Mouse (Mus musculus) lung, postnatal 0 days (tissue): ENCODE measurements around the gene Kdm6b. TPM values are rescaled to one million over a fixed set of nuclear protein-coding genes. Genes with fewer than 3 reads are reported as not detected.
"Not testable (repeated sequence)": the region's sequence is repeated elsewhere in the genome, so short reads cannot be mapped to it uniquely, and the experiment has no call there.

Experiments
- ATAC-seq: fragments of 200-750 bp; cut with Nextera tagmentation; 2 replicates; pipeline ENCODE4 v1.8.0; 2017; ENCODE audit warnings: moderate library complexity
- DNase-seq: peaks from one replicate; pipeline ENCODE4 v3.0.0-alpha.2; 2016; ENCODE audit warnings: low spot score
- H3K27ac ChIP-seq: fragments of 300-500 bp; sonication (generic); 2 replicates; pipeline ENCODE4 v1.5.1; 2014; ENCODE audit warnings: antibody characterized with exemption, mild to moderate bottlenecking, low read length, mixed read lengths
- H3K27me3 ChIP-seq: fragments of 300-500 bp; sonication (generic); replicated peaks from 2 replicates; pipeline ENCODE4 v1.6.1; 2014; ENCODE audit warnings: low read length, mixed read lengths; ENCODE audit not compliant: insufficient read depth
- H3K36me3 ChIP-seq: fragments of 300-500 bp; sonication (generic); 2 replicates; pipeline ENCODE4 v1.6.1; 2014; ENCODE audit warnings: low read length, mixed read lengths; ENCODE audit not compliant: insufficient read depth
- H3K4me1 ChIP-seq: fragments of 300-500 bp; sonication (generic); 2 replicates; pipeline ENCODE4 v1.6.1; 2014; ENCODE audit warnings: antibody characterized with exemption, low read depth, low read length, mixed read lengths; ENCODE audit not compliant: insufficient read depth
- H3K4me2 ChIP-seq: fragments of 300-500 bp; sonication (generic); replicated peaks from 2 replicates; pipeline ENCODE4 v1.6.1; 2014; ENCODE audit warnings: low read depth, mild to moderate bottlenecking, low read length, moderate library complexity, mixed read lengths
- H3K4me3 ChIP-seq: fragments of 300-500 bp; sonication (generic); 2 replicates; pipeline ENCODE4 v1.5.1; 2014; ENCODE audit warnings: low read depth, low read length
- H3K9ac ChIP-seq: fragments of 300-500 bp; sonication (generic); replicated peaks from 2 replicates; pipeline ENCODE4 v1.6.1; 2014; ENCODE audit warnings: low read depth, mild to moderate bottlenecking
- H3K9me3 ChIP-seq: fragments of 300-500 bp; sonication (generic); 2 replicates; pipeline ENCODE4 v1.6.1; 2016; ENCODE audit warnings: low read length, mixed read lengths
- CTCF ChIP-seq: IDR thresholded peaks from 2 replicates; pipeline ENCODE4 v1.5.1; 2016; ENCODE audit warnings: antibody characterized with exemption, mild to moderate bottlenecking
- EP300 ChIP-seq: IDR thresholded peaks from 2 replicates; pipeline ENCODE4 v1.6.1; 2016; ENCODE audit warnings: antibody characterized with exemption, mild to moderate bottlenecking, control low read depth
- WGBS: fragments of 180-500 bp; shearing (Covaris S2); extraction: QIAGEN DNeasy Blood & Tissue Kit; methylation state at CpG from one replicate; pipeline ENCODE4 v1.1.7; 2014; 5-methylcytosine and 5-hydroxymethylcytosine counted together
- polyA plus RNA-seq: library from polyadenylated mRNA; unstranded; fragments of >200 nt; fragmentation: Nextera tagmentation; extraction: Ambion mirVana; gene quantifications from 2 replicates; pipeline ENCODE4 v1.2.1, GENCODE M21; 2015

Kdm6b gene
- polyA plus RNA-seq, 1 experiment from 2014 or later: 29.4 TPM

DNA sequence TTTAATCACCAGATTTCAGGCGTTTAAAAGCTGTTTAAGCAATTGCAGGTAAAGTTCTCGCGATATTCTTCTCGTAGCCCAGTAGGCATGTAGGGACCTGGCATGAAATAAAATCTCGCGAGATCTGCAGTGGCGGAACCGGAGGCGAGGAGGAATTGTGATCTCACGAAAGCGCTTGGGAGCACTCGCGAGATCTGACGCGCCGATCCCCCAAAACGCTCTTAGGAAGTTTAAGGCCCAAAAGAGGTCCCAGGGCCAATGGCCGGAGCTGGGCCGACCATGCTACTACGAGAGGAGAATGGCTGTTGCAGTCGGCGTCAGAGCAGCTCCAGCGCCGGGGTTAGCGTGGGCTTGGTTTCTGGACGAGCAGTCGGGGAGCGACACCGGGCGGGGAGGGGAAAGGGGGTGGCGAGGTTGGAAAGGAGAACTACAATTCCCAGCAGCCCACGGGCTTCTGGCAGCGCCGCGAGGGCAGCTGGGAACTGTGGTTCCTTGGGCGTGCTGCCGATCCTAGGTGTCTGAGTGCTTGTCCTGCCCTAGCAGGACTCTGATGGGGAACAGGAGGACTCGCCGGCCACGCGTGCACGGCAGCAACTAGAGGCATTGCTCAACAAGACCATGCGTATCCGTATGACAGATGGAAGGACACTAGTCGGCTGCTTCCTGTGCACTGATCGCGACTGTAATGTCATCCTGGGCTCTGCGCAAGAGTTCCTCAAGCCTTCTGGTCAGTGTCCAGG is 17.7 kb downstream of the Kdm6b start:
- peak; percentile 90 for ATAC-seq
- WGBS: 1% methylated on average over 43 of the region's 48 CpGs
- H3K4me2 ChIP-seq: peak overlapping the region; percentile 76
- H3K27ac ChIP-seq: peak overlapping the region; percentile 94
- H3K4me1 ChIP-seq: peaks cover 10% of the 10 kb centered on the region
- peak overlapping the region; percentile 63 for H3K4me3 ChIP-seq
- DNase-seq: peak; percentile 100
- H3K9ac ChIP-seq: peak overlapping the region; percentile 84
- no peaks in the 10 kb centered on the region for H3K9me3 ChIP-seq
- peaks cover 7% of the 10 kb centered on the region; the same call in 1 of the 2 replicates for H3K36me3 ChIP-seq
- no peaks in the 10 kb centered on the region for H3K27me3 ChIP-seq
- TF ChIP-seq EP300: peak; percentile 99
- TF ChIP-seq CTCF: no peak

DNA sequence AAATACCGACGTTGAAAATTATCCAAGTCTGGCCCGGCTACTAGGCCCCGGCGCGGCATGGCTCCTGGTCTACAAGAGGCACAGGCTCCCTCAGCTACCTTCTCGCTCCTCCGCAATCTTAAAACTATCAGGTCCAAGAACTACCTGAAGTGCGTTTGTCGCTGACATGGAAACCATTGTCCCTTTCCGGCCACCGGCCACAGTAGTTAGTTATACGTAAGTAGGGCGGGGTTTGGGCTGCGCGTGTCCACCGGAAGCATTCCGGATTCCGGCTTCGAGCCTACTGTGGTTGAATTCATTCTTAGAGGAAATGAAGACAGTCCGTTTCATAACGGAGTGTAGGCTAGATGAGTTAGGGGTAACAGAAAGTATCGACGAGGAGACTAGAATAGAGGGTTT is 18.2 kb downstream of the Kdm6b start, which contains the start of the genes Naa38 and Cyb5d1:
Gene Naa38 (plus strand): TSS at position 253 of the 399 bp plus-strand sequence.
Gene Cyb5d1 (minus strand): TSS at position 397 of the 399 bp plus-strand sequence.
- H3K27me3 ChIP-seq, H3K36me3 ChIP-seq, H3K9me3 ChIP-seq: not testable (repeated sequence)
- DNase-seq: peak; percentile 96
- H3K4me3 ChIP-seq: peak within 1 kb of the TSS; percentile 63
- peak; percentile 81 for ATAC-seq
- H3K4me1 ChIP-seq: peaks cover 10% of the 10 kb centered on the region
- H3K9ac ChIP-seq: peak within 1 kb of the TSS; percentile 84
- peak within 1 kb of the TSS; percentile 94 for H3K27ac ChIP-seq
- 1% methylated on average over 17 of the region's 24 CpGs for WGBS
- peak within 1 kb of the TSS; percentile 76 for H3K4me2 ChIP-seq

DNA sequence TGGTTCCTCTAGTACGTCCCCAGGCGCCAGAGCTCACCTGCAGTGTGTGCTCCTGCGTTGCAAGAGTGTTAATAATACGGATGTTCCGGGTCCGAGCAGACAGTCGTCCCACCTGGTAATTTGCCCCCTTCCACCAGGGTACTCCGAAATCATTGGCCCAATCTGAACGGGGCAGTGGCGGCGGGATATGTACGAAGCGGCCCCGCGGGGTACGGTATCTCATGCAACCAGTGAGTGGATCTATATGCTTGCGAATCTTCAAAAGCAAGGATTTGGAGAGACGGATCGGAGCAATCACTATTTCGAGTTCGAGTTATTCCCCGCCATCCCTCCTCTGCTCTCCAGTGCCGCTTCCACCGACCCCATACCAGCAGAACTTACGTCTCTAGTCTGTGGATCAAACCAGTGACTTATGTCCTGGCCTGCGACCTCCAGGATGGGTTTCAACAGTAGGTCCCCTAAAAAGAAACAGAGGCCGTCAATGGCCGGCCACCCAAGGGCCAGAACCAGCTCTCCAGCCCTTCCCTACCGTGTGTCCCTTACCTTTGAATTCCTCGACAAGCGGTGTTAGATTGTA is 18.8 kb downstream of the Kdm6b start:
- Histone ChIP-seq H3K9ac (peak overlapping the region; percentile 84), H3K4me2 (peak overlapping the region; percentile 76), H3K4me1 (peaks cover 10% of the 10 kb centered on the region), H3K4me3 (peak overlapping the region; percentile 63), H3K27ac (peak overlapping the region; percentile 94; the same call in 1 of the 2 replicates)
- not testable (repeated sequence) for H3K36me3 ChIP-seq, H3K9me3 ChIP-seq, H3K27me3 ChIP-seq
- WGBS: under 1% methylated on average over 31 of the region's 31 CpGs
- ATAC-seq: peak; percentile 7; the same call in 1 of the 2 replicates
- peak; percentile 45 for DNase-seq

DNA sequence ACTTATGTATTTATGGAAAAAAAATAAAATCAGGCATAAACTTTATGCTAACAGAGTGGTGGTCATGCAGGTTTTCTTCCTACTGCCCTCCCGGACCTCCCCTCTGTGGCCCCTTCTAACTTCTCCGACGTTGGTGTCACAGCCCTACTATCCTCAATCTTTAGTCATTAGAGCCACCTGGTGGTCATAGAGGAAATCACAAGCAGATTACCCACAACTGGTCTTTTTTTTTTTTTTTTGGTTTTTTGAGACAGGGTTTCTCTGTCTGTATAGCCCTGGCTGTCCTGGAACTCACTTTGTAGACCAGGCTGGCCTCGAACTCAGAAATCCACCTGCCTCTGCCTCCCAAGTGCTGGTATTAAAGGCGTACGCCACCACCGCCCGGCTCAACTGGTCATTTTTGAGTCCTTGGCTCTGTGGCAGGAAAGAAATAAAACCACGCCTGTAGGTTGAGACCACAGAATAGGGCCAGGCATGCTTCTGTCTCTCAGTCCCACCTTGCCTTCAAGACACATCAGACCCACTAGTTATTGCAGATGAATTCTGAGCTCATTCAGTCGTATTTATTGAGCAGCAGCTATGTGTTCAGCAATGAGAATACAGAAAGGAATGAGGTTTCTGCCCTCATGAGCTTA is 23.0 kb downstream of the Kdm6b start:
- no peaks in the 10 kb centered on the region for H3K4me1 ChIP-seq
- TF ChIP-seq CTCF (peak; percentile 81), EP300 (0 out of 2 replicates have a peak, but pooled peaks have one; percentile 23)
- H3K9ac ChIP-seq: no peak overlapping the region
- H3K4me3 ChIP-seq: no peak overlapping the region
- H3K9me3 ChIP-seq: no peaks in the 10 kb centered on the region
- 0 out of 2 replicates have a peak, but pooled peaks have one; percentile 3 for ATAC-seq
- 46% methylated on average over 10 of the region's 10 CpGs for WGBS
- H3K27ac ChIP-seq: no peak overlapping the region
- DNase-seq: peak; percentile 84
- no peaks in the 10 kb centered on the region for H3K27me3 ChIP-seq
- H3K4me2 ChIP-seq: no peak overlapping the region
- no peaks in the 10 kb centered on the region for H3K36me3 ChIP-seq

DNA sequence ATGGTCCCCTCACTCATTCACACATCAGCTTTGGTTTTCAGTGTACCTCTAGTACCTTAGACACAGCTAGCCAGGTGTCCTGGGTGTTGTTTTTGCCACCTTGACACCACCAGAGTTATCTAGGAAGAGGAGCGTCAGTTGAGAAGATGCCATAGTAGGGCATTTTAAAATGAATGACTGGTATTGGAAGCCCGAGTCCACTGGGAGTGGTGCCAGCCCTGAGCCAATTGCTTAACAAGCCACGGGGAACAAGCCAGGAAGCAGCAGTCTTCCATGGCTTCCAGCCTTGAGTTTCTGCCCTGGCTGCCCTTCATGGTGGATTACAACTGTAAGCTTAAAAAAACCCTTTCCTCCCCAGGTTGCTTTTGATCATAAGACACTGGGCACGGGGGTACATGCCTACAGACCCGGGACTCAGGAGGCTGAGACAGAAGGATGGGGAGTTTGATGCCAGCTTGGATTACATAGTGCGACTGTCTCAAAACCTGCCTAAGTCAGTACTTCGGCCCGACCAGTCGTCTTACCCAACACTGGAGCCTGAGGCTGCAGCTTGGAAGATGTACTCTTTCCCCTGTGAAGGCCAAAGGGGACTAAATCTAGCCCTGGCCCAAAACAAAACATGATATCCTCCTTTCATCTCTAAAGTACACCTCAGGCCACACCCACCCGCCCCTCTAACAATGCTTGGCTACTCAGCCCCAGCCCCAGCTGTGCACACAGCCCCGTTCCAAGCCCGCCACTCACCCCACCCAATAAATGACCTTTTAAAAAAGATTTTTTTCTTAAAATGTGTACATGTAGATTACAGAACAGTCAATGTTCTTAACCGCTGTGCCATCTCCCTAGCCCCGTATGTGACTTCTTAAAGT is 23.7 kb downstream of the Kdm6b start:
- Histone ChIP-seq H3K9ac (no peak overlapping the region), H3K4me3 (no peak overlapping the region), H3K36me3 (no peaks in the 10 kb centered on the region), H3K4me2 (no peak overlapping the region), H3K4me1 (no peaks in the 10 kb centered on the region), H3K9me3 (no peaks in the 10 kb centered on the region), H3K27ac (no peak overlapping the region), H3K27me3 (no peaks in the 10 kb centered on the region)
- TF ChIP-seq CTCF (no peak), EP300 (no peak)
- ATAC-seq: peak; percentile 7; the same call in 1 of the 2 replicates
- DNase-seq: peak; percentile 32
- WGBS: 57% methylated on average over 14 of the region's 14 CpGs
